Mouse (Mus musculus): ENCODE results near the gene Lrwd1.

DNA sequence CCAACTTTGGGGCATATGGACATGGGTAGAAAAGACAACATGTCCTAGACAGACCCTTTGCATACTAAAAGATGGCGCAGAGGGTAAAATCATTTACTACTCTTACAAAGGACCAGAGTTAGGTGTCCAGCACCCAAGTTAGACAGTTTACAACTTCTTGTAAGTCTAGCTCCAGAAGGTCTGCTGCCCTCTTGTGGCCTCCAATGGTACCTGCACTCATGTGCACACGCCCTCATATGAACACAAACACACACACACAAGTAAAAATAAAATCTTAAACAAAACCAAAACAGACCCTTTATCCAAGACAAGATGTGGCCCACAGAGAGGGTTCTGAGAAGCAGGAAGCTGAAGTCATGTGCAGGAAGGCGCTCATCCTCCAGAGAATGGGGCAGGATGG is 32.2 kb upstream of the Lrwd1 start:
- no peak for TF ChIP-seq CTCF (IDR thresholded peaks at IDR 0.05; ENCODE audit: control insufficient read depth, insufficient read depth, insufficient read length)
- no peak for TF ChIP-seq USF1 (IDR thresholded peaks at IDR 0.05; ENCODE audit: low read depth)
- TF ChIP-seq MAX (IDR thresholded peaks at IDR 0.05), result no peak
- TF ChIP-seq MYOD1 (IDR thresholded peaks at IDR 0.05; ENCODE audit: control insufficient read depth, insufficient read length, low read depth), result no peak
- TF ChIP-seq CEBPB (IDR thresholded peaks at IDR 0.05; ENCODE audit: low read depth), result no peak
- TF ChIP-seq FOSL1 (IDR thresholded peaks at IDR 0.05; ENCODE audit: insufficient read depth, low read length, poor library complexity, severe bottlenecking), result no peak

Measured in C2C12 (cell line).